Mouse (Mus musculus): ENCODE data around the gene Sh3bp5.

- TF ChIP-seq CTCF (IDR thresholded peaks at IDR 0.05; ENCODE audit: low read depth) (no peak), EP300 (IDR thresholded peaks at IDR 0.05; ENCODE audit: low read depth) (no peak)
These were observed 22.3 kb downstream of the Sh3bp5 start for GRCm38 (mm10) chr14:31413475-31414086.

All from liver, postnatal 0 days (tissue).